Mouse (Mus musculus): ENCODE data around the gene Lingo1. TPM values are rescaled to one million over a fixed set of nuclear protein-coding genes. Genes with fewer than 3 reads are reported as not detected.

Lingo1 gene
- total and polyA plus RNA-seq, 3 experiments = not detected

- Histone ChIP-seq H3K36me3 (replicated peaks in 1 of 2; ENCODE audit: control insufficient read depth in 1 of 2, insufficient read depth in 1 of 2, low read length in 1 of 2) (no peaks in the 10 kb centered on the region), H3K4me1 (ENCODE audit: control insufficient read depth in 1 of 2, insufficient read depth in 2 of 2) (no peaks in the 10 kb centered on the region), H3K79me2 (replicated peaks; ENCODE audit: control insufficient read depth, extremely low read depth, insufficient read depth, poor library complexity, severe bottlenecking) (no peaks in the 10 kb centered on the region), H3K4me2 (ENCODE audit: insufficient read depth, low read depth, poor library complexity, severe bottlenecking) (no peak overlapping the region), H3K9me3 (replicated peaks; ENCODE audit: low read length) (peaks cover 5% of the 10 kb centered on the region), H3K9ac (ENCODE audit: insufficient read depth, low read depth) (no peak overlapping the region), H3K27ac (ENCODE audit: insufficient read depth, low read depth) (no peak overlapping the region), H3K27me3 (replicated peaks) (peaks cover 27% of the 10 kb centered on the region), H3K4me3 (replicated peaks in 1 of 3; ENCODE audit: low read depth in 2 of 3, low read length in 2 of 3, poor library complexity in 1 of 3) (no peak overlapping the region)
- in situ Hi-C loops (cut with MboI; ENCODE audit: low pct_ligation_motif_present, low pct_unique_long_range_greater_than_20kb, low sequenced_read_pairs) = no loop called here
- no peak for DNase-seq (ENCODE audit: extremely low read depth)
- dilution Hi-C loops (cut with MboI; ENCODE audit: extremely low pct_ligation_motif_present, extremely low pct_unique_long_range_greater_than_20kb, low sequenced_read_pairs) = no loop called here
- TF ChIP-seq ZNF384 (IDR thresholded peaks at IDR 0.05; ENCODE audit: low read depth, low read length) (no peak), USF2 (conservative IDR thresholded peaks at IDR 0.05; ENCODE audit: low read depth, low read length) (no peak), IRF4 (IDR thresholded peaks at IDR 0.05; ENCODE audit: low read depth, low read length) (no peak), SIN3A (IDR thresholded peaks at IDR 0.05; ENCODE audit: low read length) (no peak), CHD2 (IDR thresholded peaks at IDR 0.05; ENCODE audit: low read length) (no peak), MYC (IDR thresholded peaks at IDR 0.05; ENCODE audit: low read depth, low read length) (no peak), SMC3 (IDR thresholded peaks at IDR 0.05; ENCODE audit: low read depth, low read length) (no peak), NELFE (IDR thresholded peaks at IDR 0.05; ENCODE audit: low read depth, low read length) (no peak), RCOR1 (conservative IDR thresholded peaks at IDR 0.05; ENCODE audit: low read depth, low read length) (no peak), JUND (conservative IDR thresholded peaks at IDR 0.05; ENCODE audit: low read depth, low read length) (no peak), CHD1 (IDR thresholded peaks at IDR 0.05; ENCODE audit: low read depth, low read length) (no peak), MAX (IDR thresholded peaks at IDR 0.05; ENCODE audit: low read length) (no peak), USF1 (IDR thresholded peaks at IDR 0.05; ENCODE audit: low read depth, low read length) (no peak), BHLHE40 (IDR thresholded peaks at IDR 0.05; ENCODE audit: low read depth, low read length) (no peak)
Measured at GRCm38 (mm10) chr9:56630945-56631344, 165.3 kb downstream of the Lingo1 start.

DNA sequence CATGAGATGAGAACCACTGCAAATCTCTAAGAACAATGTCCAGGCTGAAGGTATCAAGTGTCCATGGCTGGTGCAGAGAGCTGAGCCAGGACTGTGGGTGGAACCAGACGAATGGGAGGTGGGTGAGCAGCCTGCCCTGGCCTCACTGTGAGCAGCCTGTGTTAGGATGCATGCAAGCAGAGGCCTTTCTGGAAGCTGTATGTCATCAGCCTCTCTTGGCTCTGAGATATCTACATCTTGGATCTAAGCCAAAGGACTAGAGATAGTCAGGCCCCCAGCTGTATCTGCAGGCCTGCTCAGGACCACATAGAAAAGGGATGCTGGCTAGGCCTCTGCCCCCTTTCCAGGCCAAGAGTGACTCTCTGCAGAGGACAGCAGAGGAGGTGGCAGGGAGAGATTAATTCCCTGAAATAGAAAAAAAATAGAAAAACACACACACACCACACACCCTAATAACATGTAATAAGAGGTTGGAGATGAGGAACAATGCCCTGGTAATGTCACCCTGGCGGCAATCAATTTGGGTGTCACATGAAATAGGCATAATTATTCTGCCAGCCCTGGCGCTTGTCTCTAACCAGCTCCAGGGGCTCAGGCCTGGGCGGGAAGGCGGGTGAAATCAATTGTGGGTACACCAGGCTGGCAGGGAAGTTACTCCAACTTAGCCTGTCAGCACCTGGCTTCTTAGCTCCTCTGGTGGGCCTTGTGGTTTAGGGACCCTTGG, 166.4 kb downstream of the Lingo1 start:
- H3K79me2 ChIP-seq (replicated peaks; ENCODE audit: control insufficient read depth, extremely low read depth, insufficient read depth, poor library complexity, severe bottlenecking) = no peaks in the 10 kb centered on the region
- peaks cover 27% of the 10 kb centered on the region for H3K27me3 ChIP-seq (replicated peaks)
- peaks cover 2 to 3% of the 10 kb centered on the region in 2 experiments; a peak in 1 of 4 replicates for H3K4me1 ChIP-seq (ENCODE audit: control insufficient read depth in 1 of 2, insufficient read depth in 2 of 2)
- H3K4me2 ChIP-seq (ENCODE audit: insufficient read depth, low read depth, poor library complexity, severe bottlenecking) = no peak overlapping the region
- no peak for DNase-seq (ENCODE audit: extremely low read depth)
- in situ Hi-C loops (cut with MboI; ENCODE audit: low pct_ligation_motif_present, low pct_unique_long_range_greater_than_20kb, low sequenced_read_pairs) = no loop called here
- H3K9me3 ChIP-seq (replicated peaks; ENCODE audit: low read length) = no peaks in the 10 kb centered on the region
- no peak overlapping the region for H3K27ac ChIP-seq (ENCODE audit: insufficient read depth, low read depth)
- no peaks in the 10 kb centered on the region for H3K36me3 ChIP-seq (replicated peaks in 1 of 2; ENCODE audit: control insufficient read depth in 1 of 2, insufficient read depth in 1 of 2, low read length in 1 of 2)
- no peak overlapping the region for H3K9ac ChIP-seq (ENCODE audit: insufficient read depth, low read depth)
- TF ChIP-seq POLR2A (IDR thresholded peaks at IDR 0.05; ENCODE audit: low read depth, low read length) (no peak), CHD2 (IDR thresholded peaks at IDR 0.05; ENCODE audit: low read length) (no peak), ZNF384 (IDR thresholded peaks at IDR 0.05; ENCODE audit: low read depth, low read length) (no peak), ZKSCAN1 (IDR thresholded peaks at IDR 0.05; ENCODE audit: borderline replicate concordance, low read depth, low read length) (no peak), RCOR1 (conservative IDR thresholded peaks at IDR 0.05; ENCODE audit: low read depth, low read length) (no peak), NRF1 (IDR thresholded peaks at IDR 0.05; ENCODE audit: low read depth, low read length) (no peak), ETS1 (conservative IDR thresholded peaks at IDR 0.05; ENCODE audit: low read depth, low read length) (no peak), PAX5 (IDR thresholded peaks at IDR 0.05; ENCODE audit: low read length) (no peak), MEF2A (IDR thresholded peaks at IDR 0.05; ENCODE audit: borderline replicate concordance, low read depth, low read length) (no peak), HCFC1 (IDR thresholded peaks at IDR 0.05; ENCODE audit: low read depth, low read length) (no peak), ELF1 (IDR thresholded peaks at IDR 0.05; ENCODE audit: low read depth, low read length) (no peak), MAX (IDR thresholded peaks at IDR 0.05; ENCODE audit: low read length) (no peak), BHLHE40 (IDR thresholded peaks at IDR 0.05; ENCODE audit: low read depth, low read length) (no peak), CHD1 (IDR thresholded peaks at IDR 0.05; ENCODE audit: low read depth, low read length) (no peak), TBP (conservative IDR thresholded peaks at IDR 0.05; ENCODE audit: low read depth, low read length) (no peak), USF2 (conservative IDR thresholded peaks at IDR 0.05; ENCODE audit: low read depth, low read length) (no peak), POLR2AphosphoS2 (IDR thresholded peaks at IDR 0.05; ENCODE audit: low read depth, low read length) (no peak)
- no peak overlapping the region for H3K4me3 ChIP-seq (replicated peaks in 1 of 3; ENCODE audit: low read depth in 2 of 3, low read length in 2 of 3, poor library complexity in 1 of 3)
- dilution Hi-C loops (cut with MboI; ENCODE audit: extremely low pct_ligation_motif_present, extremely low pct_unique_long_range_greater_than_20kb, low sequenced_read_pairs) = no loop called here
